Mouse (Mus musculus) liver, adult (tissue): ENCODE measurements around the gene Kndc1.
A peak's percentile ranks its signal among the peaks of the same experiment; 100 is the strongest.

ENCODE experiments used
- GATA4 ChIP-seq: IDR thresholded peaks from 2 replicates; pipeline ENCODE4 v1.6.1; 2014; ENCODE audit warnings: mild to moderate bottlenecking, low read length; ENCODE audit not compliant: insufficient replicate concordance

Gene Kndc1

DNA sequence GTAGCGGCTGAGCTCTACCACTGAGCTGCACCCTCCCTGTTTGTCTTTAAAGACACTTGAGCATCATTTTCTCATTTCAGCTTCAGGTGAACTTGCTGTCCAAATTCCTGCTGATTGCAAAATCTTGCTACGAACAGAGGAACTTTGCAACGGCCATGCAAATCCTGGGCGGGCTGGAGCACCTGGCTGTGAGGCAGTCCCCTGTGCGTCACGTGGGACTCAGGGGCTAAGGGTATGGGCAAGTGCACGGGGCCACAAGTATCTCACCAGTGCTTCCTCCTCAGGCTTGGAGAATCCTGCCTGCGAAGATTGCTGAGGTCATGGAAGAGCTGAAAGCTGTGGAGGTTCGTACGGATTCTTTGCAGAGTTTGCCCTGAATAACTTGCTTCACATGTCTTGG, 42.2 kb downstream of the Kndc1 start:
- TF ChIP-seq GATA4: no peak

DNA sequence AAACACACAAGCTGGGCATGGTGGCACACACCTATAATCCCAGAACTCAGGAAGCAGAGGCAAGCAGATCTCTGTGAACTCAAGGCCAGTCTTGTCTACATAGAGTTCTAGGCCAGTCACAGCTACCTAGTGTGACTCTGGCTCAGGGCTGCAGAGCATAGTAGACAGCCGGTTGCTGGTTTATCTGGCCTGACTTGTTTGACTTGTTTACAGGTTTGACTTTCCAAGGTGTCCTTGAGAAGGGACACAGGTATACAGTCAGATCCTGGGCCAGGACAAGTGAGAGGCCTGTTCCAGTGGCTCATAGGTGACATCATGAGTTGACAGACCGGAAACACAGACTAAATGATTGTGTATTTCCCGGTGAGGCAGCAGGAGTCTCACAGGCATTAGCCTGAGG, 42.6 kb downstream of the Kndc1 start:
- no peak for TF ChIP-seq GATA4

DNA sequence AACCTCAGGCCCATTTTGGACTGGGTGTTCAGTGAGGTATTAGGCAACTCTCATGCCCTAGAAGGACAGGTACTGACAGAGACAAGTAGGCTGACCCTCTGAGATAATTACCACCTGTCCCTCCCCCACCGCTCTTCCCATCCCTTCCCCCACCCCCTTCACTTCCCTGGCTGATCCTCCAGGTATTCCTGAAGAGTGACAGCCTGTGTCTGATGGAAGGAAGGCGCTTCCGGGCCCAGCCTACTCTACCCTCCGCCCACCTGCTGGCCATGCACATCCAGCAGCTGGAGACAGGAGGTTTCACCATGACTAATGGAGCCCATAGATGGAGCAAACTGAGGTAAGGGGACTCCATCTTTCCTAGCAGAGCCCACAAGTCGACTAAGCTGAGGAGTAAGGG, 43.3 kb downstream of the Kndc1 start:
- no peak for TF ChIP-seq GATA4

DNA sequence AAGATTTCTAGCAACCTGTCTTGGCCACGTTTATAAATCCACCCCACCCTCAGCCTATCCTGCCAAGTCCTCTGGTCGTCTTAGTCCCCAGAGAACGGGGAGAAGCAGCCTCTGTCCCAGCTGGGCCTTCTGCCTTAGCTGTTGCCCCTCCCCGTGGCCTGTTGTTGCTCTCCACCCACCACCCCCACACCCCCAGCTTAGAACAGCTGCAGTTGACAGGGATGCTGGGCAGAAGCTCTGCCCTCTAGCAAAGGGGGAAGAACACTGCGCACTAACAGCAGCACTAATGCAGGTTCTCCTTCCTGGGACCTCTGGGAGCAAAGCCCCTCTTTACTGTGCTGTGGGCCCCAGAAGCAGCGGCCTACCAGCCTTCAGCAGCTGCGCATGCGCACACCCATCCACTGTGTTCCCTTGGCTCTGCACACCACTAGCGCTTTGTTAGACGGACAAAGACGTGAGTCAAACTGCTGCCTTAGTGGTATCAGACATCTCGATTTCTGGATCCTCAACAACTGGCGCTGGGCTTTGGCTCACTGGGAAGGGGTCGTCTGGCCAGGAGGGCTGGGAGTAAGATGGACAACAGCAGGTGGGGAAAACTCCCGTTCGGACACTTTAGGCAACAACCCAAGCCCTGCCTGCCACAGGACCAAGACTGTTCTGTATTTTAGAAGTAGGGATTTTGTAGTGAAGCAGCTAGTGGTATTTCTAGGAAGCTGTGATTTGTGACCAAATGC, 46.1 kb downstream of the Kndc1 start:
- TF ChIP-seq GATA4: no peak

DNA sequence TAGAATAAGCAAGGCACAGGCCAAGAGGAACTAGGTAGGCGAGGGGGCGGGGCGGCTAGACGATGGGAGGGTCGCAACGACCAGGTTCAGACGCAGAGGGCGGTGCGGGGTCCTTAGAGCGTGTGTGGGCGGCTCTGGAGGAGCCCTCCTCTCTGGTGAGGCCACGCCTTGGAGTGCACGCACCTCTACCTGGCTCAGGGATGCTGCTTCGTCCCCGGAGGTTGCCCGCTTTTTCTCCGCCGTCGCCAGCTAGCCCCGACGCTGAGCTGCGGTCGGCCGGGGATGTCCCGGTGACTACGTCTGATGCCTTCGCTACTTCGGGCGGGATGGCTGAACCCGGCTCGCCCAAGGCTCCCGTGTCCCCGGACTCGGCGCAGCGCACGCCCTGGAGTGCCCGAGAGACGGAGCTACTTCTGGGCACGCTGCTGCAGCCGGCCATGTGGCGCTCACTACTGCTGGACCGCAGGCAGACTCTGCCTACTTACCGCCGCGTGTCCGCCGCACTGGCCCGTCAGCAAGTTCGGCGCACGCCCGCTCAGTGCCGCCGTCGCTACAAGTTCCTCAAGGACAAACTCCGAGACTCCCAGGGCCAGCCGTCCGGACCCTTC, 49.3 kb downstream of the Kndc1 start, which contains the start of gene Utf1:
Utf1 (plus strand) TSS at position 116 of the 608 bp plus-strand sequence.
- no peak for TF ChIP-seq GATA4

DNA sequence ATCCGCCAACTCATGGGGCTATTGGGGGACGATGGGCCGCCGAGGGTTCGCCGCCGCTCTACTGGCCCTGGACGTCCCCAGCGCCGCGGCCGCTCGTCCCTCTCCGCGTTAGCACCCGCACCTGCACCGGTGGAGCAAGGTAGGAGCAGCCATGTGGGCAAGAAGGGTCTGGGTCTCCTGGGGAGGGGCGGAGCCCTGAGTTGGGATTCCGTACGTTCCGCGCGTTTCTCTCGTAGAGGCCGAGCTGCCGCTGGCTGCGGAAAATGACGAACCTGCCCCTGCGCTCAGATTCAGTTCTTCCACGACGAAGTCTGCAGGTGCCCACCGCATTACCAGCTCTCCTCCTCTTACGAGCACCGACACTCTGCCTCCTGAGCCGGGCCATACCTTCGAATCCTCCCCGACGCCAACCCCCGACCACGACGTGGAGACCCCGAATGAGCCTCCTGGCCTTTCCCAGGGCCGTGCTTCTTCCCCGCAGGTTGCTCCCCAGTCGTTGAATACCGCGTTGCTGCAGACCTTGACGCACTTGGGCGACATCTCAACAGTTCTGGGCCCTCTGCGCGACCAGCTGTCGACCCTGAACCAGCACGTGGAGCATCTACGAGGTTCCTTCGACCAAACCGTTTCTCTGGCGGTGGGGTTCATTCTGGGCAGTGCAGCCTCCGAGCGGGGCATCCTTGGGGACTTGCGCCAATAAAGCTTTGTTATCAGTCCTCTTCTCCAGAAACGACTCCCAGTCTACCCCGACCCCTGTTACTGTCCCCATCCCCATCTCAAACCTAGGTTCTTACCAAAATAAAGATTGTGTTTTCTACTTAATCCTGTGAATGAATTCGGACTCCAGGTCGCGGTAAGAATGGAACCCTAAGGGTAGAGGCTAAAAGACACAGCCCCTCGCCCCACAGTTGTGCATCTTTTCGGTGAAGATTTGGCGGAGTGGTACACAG, 50.1 kb downstream of the Kndc1 start:
- no peak for TF ChIP-seq GATA4

DNA sequence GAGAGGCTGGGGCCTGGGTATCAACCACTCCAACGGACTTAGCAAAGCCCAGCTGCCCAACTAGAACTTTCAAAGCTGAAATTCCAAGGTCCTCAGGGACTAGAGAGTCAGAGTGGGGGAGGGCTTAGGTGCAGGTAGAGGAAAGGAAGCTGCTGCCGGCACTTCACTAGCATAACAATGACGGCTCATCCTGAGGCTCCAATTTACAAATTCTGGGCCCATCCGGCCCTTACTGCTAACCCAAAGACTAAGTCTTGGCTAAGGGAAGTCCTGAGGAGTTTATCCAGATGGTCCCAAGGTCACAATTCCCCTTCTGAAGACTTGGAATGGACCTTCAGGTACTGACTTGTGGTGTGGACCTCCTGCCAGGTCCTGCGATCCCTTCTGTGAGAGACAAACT, 51.0 kb downstream of the Kndc1 start:
- TF ChIP-seq GATA4: no peak

DNA sequence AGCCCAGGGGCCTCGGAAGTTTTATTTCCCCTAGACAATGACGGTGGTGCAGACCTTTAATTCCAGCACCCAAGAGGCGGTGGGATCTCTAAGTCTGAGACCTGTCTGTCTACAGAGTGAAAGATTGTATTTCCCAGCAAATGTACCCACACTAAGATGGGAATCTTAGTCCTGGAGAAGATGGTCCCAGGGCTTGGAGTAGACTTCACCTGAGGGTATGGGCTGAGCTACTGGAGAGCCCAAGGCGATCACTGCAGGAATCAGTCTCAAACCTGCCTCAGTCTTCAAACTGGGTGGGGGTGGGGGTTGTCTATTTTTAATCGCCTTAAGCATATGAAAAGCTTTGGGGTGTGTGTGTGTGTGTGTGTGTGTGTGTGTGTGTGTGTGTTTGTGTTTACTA, 51.5 kb downstream of the Kndc1 start:
- TF ChIP-seq GATA4: no peak

DNA sequence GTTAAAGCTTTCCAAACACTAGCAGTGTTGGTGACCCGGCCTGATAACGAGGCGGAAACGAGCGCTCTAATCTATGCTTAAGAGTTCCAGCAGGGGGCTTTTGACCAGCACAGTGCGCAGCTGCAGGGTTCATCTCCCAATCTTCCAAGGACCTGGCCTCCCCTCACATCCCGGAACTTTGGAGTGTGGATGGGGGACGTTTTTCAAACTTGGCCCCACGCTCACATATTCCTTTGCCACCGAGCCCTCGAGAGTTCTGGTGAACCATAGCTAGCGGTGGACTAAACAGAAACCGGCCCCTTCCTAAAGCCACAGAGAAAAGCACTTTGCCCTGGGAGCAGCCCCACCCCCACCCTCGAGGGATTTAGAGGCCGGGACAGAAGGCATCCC, 55.4 kb downstream of the Kndc1 start:
- peak; percentile 81; the same call in 1 of the 2 replicates for TF ChIP-seq GATA4

DNA sequence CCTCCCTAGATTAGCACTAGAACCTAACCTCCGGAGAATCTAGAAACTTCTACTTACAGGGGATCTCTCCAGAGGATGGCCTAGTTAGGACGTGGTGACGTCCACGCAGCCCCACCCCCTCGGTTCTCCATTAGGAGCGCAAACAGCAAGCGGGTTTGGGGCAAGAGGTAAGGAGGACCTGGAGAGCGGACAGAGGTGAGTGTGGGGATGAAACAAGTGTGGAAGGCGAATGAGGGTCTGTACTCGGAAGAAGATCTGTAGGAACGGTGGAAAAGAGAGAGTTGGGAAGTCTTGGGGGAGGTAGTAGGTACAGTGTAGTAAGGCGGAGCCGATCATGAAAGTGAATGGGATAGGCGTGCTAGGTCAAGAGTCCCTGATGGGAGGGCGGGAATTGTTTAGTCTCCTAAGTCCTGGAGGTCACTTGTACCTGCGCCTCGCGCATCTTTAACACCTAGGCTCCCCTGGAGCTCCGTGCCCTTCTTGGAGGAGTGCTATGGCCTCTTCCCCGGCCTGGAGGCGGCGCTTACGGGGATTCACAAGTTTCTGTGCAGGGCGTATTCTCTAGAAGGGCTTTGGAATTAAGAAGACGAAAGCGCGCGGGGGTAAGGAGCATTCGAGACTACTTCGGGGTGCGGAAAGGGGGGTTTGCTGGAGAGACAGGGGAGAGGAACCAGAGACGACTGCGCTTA, 55.9 kb downstream of the Kndc1 start:
- no peak for TF ChIP-seq GATA4

DNA sequence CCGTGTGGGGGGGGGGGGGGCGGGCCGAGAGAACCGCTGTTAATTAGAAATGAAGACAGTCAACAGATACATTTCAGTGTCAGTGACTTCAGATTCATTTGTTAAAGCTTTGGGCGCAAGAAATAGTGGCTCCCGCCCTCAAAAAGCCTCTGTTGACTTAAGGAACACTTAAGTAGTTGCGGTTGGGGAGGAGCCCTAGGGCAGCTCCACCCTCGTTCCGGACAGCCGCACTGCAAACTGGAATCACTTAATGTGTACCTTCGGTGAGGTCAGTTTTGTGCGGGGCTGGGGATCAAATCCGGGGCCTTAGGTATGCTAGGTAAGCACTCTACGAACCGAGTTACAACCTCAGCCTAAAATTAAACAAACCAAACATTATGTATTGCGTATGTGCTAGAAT, 56.6 kb downstream of the Kndc1 start:
- TF ChIP-seq GATA4: no peak

DNA sequence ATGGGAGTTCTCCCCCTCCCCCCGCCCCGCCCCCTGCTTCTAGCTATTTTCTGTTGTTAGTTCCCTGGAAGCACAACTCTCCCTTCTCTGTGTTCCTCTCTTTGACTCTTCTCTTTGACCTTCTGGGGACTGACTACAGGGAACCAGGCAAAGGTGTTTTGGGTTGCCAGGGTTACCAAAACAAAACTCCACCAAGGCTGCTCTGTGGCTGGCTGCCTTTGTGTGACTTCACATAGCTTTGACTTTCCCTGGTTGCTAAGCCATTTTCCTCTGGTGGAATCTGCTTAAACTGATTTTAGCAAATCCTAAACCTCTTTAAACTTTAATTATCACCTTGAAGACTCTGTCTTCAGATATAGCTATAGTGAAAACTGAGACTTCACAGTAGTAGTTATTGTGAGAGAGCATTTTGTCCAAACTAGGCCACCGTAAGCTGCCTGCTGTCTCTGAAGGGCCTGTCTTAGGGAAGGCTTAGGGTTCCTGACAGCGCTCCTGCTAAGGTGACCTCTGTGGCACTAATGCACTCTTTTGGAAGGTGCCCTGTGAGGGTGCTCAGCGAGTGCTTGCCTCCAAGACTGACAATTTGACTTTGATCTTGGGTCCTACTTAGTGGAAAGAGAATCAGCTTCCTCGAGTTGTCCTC, 57.6 kb downstream of the Kndc1 start:
- TF ChIP-seq GATA4: no peak

DNA sequence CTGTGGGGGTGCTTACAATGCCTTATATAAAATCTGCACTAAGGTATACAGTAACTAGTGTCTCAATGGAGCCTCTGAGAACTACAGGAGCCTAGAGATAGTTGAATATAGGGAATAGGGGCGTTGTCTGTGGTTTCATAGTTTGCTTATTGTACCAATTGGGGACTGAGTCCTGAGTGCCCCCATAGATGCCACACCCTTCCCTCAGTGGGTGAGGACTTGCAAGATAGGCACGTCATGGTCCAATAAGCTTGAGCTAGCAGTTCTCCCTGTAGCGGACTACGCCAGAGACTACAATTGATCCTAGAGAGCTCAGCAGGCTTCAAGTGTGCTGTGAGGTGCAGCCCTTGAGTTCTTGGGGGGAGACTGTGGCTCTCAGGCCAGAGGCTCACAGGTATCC, 61.0 kb downstream of the Kndc1 start:
- no peak for TF ChIP-seq GATA4

DNA sequence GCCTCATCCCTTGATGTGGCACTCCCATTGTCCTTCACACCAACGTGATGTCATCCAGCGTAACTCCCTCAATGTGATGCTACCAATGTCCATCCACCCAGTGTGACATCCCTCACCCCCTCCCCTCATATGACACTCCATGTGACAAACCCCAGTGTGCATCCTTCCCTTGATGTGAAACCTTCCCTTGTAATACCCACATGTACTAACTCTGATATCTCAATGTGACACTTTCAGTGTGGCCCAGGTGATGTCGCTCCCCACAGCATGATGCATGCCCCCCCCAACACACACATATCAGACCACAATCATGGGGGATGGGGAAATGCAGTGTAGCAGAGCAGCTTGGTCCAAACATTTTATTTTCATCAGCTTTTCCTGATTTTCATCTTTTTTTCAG, 62.2 kb downstream of the Kndc1 start:
- no peak for TF ChIP-seq GATA4

DNA sequence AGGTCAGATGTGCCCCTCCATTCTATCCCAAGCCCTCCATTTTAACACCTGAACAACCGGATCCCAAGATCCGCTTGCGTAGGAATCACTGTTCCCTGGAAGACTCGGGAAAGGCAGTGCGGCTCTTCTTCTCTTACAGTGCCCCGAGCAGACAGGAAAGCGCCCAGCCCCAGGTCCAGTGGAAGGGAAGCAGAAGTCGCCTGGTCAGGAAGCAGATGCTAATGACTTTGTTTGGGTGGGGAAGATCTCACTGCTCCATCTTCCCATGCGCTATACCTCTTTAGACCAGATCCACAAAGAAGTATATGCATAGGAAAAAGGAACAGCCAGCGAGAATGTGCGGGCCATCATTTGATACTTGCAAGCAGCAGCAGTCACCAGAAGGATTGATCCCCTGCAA, 62.9 kb downstream of the Kndc1 start:
- TF ChIP-seq GATA4: no peak
